Mouse (Mus musculus): Measurements from ENCODE around the gene Gm7073.
A peak's percentile ranks its signal among the peaks of the same experiment; 100 is the strongest.

DNA sequence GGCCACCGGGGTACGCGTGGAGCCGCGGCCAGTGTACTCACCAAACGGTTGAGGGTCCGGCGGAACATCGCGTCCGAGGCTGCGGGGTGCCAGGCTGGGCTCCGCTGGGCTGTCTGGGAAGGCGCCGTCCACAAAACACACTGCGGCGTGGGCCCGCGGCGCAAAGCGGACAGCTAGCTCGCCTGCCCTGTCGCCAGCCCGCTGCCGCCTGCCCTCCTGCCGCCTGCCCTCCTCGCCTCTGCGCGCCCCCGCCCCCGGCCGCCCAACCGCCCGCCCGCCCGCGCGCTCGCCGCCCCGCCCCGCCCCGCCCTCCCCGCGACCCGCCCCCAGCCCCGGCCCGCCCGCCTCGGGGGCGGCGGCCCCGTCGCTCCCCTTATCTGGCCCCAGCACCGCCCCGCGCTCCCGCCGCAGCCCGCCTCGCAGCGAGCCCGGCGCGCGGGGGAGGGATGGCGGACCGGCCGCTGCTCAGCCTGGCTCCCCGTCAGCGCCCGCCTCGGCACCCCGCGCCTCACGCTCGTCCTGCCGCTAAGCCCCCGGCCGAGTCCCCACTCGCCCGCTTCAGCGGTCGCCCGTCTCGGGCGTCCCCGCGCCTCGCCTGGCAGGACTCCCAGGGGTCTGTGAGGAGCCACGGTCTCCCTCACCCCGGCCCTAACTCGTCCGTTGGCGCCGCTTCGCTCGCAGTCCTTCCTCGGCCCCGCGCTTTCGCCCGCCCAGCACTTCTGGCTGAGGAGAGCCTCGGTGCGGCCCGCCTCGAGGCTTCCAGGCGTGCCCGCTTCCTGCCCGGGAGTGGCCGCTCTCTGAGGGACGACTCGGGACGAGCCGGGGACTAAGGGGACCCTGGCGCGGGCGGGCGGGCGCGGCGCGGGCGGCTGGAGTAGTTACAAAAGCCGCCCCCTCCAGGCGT is 135.0 kb downstream of the Gm7073 start:
- TF ChIP-seq CTCF (IDR thresholded peaks at IDR 0.05; ENCODE audit: control insufficient read depth, insufficient read depth, insufficient replicate concordance, low read depth, low read length) (no peak), POLR2A (IDR thresholded peaks at IDR 0.05; ENCODE audit: control insufficient read depth, low read depth, low read length) (peak; percentile 33)
